Mouse (Mus musculus) 3T3-L1 (cell line): ENCODE results near the gene Nusap1.
"Not testable (repeated sequence)": the region's sequence is repeated elsewhere in the genome, so short reads cannot be mapped to it uniquely, and the experiment has no call there.

Experiments
- DNase-seq: peaks from one replicate; pipeline ENCODE4 v3.0.0-alpha.2; 2015; ENCODE audit warnings: low read depth, low spot score

Nusap1 gene

GRCm38 (mm10) chr2:119644254-119644653 lies 26.2 kb downstream of the Nusap1 start:
- DNase-seq: no peak

GRCm38 (mm10) chr2:119662220-119663182 lies 44.4 kb downstream of the Nusap1 start, which contains the start of gene Ndufaf1:
TSS of gene Ndufaf1 (minus strand) at chr2:119662827.
- peak; percentile 91 for DNase-seq

GRCm38 (mm10) chr2:119665744-119666143 lies 47.6 kb downstream of the Nusap1 start:
- DNase-seq: not testable (repeated sequence)

GRCm38 (mm10) chr2:119669010-119669409 lies 50.9 kb downstream of the Nusap1 start:
- DNase-seq: no peak

GRCm38 (mm10) chr2:119674525-119675214 lies 56.6 kb downstream of the Nusap1 start, which contains the start of gene Rtf1:
TSS of gene Rtf1 (plus strand) at chr2:119675068.
- peak; percentile 80 for DNase-seq

GRCm38 (mm10) chr2:119675215-119675784 lies 57.2 kb downstream of the Nusap1 start:
- DNase-seq: peak; percentile 52

- DNase-seq: no peak
These were observed 57.7 kb downstream of the Nusap1 start for GRCm38 (mm10) chr2:119675831-119676230.

- no peak for DNase-seq
These were observed 65.6 kb downstream of the Nusap1 start for GRCm38 (mm10) chr2:119683706-119684105.

- peak; percentile 64 for DNase-seq
These were observed 74.1 kb downstream of the Nusap1 start for GRCm38 (mm10) chr2:119692003-119692701.

GRCm38 (mm10) chr2:119694826-119695225 lies 76.7 kb downstream of the Nusap1 start:
- no peak for DNase-seq

GRCm38 (mm10) chr2:119696111-119696510 lies 78.0 kb downstream of the Nusap1 start:
- DNase-seq: no peak

GRCm38 (mm10) chr2:119698472-119698871 lies 80.4 kb downstream of the Nusap1 start:
- DNase-seq: no peak

GRCm38 (mm10) chr2:119699962-119700361 lies 81.9 kb downstream of the Nusap1 start:
- DNase-seq: no peak
